Mouse (Mus musculus): Measurements from ENCODE around the gene N4bp2.

The N4bp2 gene

DNA sequence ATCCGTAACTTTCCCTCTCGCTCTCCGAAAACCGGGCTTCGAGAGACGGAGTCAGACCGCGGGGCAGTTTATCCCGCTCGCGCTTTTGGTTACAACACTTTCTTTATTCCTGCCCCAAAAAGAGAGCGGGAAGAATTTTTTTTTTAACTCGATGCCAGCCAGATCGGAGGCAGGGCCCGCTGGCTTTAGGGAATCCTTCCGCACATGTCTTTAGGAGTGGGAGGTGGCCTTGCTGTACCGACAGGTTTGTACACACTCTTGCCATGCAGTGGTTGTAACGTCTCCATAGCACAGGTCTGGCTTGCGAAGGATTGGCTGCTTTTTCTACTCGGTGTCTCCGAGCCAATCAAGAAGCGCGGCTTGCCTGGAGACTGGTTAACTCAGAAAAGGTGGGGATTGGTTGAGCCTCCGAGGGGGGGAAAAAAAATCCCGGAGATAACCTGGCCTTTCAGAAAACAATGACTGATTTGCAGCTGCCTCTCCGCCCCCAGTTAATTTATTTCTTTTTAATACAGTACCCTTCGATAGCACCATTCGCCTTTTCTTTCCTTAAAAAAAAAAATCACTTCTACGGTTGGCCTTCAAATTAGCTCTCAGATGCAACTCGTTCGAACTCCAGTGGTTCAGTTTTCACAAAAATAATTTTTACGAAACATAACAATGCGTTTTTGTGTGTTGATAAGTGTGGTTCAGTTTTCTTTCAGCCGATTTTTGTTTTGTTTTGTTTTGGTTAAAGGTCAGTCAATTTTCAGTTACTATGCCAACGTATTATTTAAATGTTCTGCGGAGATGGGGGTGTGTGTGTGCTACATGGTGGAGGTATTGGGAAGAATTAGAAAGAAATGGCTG is 1.7 kb downstream of the N4bp2 start:
- DNase-seq = peak; percentile 99

DNA sequence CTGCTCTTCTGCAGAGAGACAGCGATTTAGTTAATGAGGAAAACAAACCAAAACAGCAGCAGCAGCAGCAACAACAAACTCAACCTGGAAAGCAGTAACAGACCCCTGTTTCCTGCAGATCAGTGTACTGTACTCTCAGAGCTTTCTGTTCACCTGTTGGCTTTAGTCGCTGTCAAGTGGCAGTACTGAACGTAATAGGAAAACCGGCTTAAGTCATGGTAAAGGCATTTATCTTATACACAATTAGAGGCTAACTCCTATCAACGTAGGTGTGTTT is 2.3 kb downstream of the N4bp2 start:
- DNase-seq = peak; percentile 68

DNA sequence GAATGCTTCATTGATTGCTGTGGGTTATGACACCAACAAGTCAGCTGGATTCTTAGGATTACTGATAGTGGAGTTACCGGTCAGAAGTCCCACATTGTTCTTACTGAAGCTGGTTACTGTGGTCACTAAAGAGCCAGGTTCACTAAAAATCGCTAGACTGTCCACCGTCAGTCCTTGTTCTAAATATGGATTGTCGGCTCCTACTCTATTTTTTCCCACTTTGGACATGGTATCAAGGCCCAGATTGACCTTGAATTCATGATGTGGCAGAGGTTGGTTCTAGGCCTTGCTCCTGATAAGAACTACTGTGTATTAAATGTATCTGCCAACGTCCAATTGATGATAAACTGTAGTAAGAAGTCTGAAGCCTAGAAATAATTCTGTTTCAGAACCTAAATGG is 4.7 kb downstream of the N4bp2 start:
- peak; percentile 66 for DNase-seq

DNA sequence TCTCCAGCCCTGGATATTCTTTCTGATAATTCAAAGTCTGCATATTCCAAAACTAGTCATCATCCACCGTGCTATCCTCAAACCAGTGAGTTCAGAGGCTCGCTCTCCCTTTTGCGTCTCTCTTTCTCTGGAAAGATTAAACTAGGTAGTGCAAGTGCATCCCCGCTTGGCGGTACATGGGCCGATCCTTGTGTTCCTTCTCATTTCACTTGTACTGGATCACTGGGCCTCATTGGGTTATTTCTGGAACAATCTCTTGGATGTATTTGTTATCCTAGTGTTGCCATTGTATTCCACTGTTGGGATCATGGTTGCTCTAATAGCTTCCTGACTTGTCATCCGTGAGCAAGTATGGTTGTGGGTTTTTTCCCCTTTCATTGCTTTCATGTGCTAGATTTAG is 6.7 kb downstream of the N4bp2 start:
- DNase-seq = peak; percentile 53

DNA sequence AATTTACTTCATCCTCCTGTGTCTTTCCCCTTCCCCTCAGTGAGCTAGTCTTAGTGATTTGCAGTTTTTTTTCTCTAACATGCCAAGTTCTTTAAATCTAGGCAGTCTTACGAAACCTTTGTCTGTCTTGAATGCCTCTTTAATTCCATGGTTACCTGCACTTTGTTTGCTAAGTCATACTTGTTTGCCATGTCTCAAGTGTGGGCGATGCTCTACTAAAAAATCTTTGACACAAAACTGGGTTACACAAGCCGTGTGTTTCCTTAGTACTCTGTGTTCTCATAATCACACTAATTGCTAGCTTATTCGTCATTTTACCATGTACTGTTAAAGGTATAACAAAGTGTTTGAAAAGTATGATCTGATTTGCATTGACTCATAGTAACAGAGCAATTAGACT is 7.2 kb downstream of the N4bp2 start:
- no peak for DNase-seq

DNA sequence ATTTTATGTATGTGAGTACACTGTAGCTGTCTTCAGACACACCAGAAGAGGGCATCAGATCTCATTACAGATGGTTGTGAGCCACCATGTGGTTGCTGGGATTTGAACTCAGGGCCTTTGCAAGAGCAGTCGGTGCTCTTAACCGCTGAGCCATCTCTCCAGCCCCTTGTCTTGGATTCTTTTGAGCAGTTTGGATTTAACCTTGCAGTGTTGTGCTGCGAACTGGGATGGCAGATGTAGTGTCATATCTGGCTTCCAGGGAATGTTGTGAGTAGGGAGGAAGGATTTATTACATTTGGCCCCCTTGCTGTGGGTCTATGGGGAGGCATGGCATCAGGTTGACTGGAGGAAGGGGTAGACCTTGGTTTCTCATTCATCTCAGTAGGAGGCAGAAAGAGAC is 10.6 kb downstream of the N4bp2 start:
- DNase-seq = peak; percentile 58

DNA sequence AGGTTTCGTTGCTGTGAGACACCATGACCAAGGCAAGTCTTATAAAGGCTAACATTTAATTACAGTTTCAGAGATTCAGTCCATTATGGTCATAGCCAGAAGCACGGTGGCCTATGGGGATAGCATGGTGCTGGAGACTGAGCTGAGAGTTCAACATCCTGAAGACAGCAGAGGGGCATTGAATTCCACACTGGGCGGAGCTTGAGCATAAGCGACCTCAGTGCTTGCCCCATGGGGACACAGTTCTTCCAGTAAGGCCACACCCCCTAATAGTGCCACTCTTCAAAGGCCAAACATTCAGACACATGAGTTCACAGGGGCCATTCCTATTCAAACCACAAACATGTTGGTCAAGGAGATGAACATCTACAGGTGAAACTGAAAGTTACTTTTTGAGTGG is 12.8 kb downstream of the N4bp2 start:
- peak; percentile 74 for DNase-seq

DNA sequence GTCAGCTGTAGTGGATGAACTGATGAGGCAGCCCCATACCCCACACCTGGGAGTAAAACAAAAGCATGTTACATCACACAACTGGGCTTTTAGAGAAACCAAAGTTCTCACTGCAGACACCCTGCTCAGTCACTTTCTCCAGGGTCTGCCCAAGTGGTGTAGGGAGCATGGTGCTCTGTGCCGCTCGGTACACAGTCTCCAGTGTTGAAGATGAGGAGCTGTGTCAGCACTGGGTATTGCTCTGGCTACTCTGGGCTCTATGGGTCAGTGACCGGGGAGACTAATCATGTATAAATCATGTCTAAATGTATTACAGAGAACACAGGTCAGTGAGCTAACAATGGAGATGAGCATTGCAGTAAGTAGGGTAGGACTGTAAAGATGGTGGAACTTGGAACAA is 13.6 kb downstream of the N4bp2 start:
- DNase-seq = peak; percentile 55

DNA sequence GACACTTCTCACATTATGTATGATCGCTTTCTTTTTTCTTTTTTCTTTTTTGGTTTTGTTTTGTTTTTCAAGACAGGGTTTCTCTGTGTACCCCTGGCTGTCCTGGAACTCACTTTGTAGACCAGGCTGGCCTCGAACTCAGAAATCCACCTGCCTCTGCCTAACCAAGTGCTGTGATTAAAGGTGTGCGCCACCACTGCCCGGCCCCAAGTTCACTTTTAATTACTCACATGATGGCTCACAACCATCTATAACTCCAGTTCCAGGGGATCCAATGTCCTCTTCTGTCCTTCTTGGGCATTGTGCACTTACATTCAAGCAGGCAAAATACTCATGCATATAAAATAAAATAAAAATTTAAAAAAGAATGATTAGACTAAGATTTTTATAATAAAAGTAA is 15.7 kb downstream of the N4bp2 start:
- DNase-seq = peak; percentile 66

DNA sequence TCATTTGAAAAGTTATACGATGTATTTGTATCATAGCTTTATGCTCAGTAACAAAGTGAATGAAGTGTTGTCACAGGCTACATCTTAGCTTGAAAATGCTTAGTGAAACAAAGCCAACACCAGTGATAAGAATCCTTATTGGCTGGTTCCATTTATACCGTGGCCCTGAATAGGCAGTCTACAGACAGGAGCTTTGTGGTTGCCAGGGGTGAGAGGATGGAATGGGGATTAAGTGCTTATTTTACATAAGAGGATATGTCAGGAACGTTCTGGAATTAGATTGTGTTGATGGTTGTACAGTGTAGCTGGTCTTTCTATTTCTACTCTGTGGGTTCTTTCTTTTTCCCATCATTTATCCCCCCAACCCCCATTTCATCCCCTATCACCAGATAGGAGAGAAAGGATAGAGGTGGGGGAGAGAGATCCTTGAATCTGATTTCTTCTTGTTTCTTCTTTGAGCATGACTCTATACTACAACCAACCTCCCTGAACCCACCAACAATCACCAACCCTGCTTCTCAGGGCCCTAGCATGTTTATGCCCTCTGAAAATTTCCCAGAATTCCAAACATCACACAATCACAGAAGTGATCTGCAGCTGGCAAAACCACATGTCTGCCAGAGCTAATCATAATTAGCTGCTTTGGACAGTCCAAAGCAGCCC is 16.2 kb downstream of the N4bp2 start:
- DNase-seq = peak; percentile 22

DNA sequence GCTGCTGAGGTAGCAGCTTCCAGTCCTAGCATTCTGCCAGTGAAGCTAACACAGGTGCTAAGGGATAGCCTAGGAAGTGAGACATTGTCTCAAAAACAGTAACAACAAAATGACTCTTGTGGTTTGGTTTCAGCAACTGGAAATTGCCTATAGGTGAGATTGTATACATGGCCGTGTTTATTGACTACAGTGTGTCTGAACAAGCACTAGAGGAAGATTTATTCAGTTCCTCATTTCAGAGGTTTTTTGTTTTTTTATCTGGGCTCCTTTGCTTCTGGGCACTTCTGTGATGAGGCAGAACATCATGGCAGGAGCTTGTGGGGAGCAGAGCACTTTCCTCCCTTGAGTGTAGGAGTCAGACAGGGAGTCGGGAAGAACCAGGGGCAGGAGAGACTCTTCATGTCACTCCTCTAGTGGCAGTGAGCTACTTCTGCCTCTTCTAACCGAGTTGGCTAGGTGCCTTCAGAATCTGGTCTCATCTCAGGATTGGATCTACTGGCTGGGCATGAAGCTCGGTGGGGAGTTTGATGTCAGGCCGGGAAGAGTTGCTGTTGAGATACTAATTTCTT is 17.9 kb downstream of the N4bp2 start:
- peak; percentile 81 for DNase-seq

DNA sequence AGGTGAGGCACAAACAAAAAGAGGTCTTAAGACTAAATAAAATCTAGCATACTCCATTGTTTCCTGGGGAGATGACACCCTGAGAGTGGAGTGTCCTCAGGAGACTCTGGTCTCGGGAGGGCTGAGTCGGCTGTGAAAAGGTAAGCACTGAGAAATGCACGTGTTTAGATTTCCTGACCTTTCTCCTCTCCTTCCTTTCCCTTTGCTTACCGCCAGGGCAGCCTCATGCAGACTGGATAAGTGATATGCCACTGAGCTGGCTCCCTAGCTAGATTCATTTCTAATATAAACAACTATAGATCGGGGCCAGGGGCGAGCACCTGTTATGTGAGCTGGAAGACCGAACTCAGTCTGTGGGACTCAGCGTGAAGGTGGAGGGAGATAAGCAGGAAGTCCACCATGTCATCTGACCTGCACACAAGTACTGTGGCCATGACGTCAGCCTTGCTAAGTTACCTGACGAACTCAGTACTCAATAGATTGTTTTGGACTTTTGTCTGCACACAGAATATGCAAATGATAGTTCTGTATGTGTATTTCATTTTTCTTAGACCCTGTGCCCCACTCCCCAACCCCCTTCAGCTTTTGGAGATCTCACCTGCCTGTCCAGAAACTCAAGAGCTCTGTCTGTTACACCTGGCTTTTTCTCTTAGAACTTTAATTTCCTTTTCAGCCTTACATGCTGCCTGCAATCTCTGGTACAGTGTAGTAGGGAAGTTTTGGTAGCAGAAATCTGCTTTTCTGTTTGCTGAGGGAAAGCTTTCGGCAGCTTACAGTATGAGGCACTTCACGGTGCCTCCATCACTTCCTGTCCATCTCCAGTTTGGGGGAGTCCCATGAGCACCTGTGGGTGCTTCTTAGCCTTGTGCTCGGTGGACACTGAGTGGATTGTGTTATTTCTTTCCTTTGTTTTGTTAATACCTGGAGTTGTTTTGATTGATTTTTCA is 18.7 kb downstream of the N4bp2 start:
- DNase-seq = peak; percentile 70

DNA sequence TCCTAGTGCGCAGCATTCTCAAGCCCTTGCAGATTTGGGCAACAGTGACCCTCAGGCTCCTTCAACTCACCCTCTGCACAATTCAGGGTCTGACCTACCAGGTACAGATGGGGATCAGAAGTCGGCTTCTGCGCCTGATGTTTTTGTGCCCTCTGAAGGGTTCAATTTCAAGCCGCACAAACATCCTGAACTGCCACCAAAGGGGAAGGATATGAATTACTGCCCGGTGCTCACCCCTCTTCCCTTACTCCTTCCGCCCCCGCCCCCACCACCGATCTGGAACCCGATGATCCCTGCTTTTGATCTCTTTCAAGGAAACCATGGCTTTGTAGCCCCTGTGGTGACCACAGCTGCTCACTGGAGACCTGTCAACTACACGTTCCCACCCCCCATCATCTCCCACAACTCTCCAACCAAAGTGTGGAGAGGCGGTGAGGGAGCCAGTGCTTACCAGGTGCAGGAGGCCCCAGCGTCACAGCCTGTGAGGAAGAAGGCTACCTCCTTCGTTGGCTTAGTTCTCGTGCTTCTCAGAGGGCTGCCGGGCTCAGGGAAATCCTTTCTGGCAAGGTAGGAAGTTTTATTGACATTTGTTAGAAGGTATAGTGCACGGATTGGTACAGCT is 27.4 kb downstream of the N4bp2 start:
- no peak for DNase-seq

DNA sequence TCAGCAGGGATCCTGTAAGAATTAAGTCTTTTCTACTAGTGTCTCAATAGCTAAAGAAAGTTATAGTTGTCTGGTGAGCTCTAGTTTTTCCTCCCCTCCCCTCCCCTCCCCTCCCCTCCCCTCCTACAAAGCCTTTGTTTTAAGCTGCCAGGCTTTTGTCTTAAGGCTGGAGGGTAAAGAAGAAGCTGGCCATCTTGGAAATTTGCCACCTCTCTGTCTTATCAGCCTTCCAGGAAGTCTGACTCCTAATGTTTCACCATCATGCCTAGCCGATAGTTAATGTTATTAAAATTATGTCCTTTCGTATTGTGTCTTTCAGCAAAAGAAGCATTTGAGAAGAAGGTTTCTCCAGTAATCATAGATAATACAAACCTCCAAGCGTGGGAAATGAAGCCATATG is 30.9 kb downstream of the N4bp2 start:
- DNase-seq = no peak

DNA sequence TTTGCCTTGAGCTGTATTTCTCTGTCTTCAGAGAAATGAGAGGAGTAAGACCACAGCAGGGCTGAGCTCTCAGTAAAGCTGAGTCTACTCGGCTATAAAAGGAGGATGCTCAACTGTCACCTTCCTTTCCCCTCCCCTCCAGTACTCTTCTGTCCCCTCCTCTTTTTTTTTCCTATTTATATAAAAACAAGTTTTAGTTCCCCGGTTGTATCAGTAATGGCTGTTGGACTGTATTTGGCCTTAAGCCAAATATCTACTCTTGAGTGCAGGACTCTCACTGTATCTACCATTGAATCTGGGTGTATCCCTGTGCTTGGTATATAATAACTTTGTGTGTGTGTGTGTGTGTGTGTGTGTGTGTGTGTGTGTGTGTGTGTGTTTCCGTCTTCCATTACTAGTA is 31.4 kb downstream of the N4bp2 start:
- no peak for DNase-seq

DNA sequence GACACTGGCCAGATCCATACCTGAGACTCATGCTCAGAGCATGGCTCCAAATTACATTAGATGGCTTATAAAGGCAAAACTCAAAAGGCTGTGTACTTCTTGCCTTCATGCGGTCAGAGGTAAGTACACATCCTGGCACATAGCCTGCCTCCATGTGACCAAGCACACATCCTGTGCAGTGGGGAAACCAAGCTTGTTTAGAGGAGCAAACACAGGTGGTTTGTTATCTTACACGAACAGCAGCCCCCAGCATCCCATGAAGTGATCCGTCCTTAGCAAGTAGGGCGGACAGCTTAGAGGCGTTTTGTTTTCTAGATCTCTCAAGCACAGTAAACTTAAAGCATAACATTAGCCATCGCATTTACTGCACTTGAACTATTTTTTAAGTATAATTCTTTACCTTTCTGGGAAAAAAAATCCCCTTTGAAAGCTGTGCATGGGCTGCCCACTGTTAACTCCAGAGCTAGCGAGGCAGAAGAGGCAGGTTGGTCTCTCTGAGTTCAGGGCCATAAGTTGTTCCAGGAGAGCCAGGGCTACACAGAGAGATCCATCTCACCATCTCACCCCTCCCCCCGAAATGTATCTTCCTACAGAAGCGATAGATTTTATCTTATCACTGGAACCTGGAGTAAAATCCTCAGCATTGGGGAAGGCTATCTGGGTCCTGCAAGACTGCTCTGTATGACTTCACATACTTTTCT is 32.1 kb downstream of the N4bp2 start:
- peak; percentile 59 for DNase-seq

DNA sequence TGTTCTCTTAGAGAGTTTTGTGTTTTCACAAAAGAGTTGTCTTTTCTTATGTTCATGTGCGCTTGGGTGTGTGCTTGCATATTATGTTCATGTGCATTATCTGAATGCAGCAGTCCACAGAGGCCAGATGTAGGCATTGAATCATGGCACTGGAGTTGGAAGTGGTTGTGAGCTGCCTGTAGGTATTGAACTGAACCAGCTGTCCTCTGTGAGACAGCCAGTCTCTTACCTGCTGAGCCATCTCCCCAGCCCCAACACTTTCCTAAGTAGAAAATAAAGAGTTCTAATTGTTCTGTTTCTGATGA is 32.6 kb downstream of the N4bp2 start:
- DNase-seq = peak; percentile 60

DNA sequence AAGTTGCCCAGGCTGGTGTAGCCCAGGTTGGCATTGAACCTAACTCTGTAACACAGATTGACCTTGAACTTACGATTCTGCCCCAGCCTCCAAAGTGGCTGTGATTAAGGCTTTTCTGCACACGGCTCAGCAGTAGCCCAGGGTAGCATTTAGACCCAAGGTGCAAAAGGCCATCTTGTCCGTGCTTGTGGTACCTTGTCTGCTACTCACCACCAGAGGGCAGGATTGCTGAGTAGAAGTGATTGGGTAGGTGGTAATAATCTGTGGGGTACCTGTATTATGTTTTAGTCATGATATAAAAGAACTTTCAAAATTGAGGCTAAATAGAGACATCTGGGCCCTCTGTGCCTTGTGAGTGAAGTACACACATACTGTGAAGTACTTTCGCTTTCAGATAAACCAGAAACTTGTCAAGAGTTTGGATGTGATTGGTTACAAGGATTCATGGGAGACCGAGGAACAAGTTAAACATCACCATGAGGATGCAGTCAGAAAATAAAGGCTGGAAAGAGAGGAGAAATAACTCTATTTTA is 60.3 kb downstream of the N4bp2 start:
- DNase-seq = peak; percentile 85

DNA sequence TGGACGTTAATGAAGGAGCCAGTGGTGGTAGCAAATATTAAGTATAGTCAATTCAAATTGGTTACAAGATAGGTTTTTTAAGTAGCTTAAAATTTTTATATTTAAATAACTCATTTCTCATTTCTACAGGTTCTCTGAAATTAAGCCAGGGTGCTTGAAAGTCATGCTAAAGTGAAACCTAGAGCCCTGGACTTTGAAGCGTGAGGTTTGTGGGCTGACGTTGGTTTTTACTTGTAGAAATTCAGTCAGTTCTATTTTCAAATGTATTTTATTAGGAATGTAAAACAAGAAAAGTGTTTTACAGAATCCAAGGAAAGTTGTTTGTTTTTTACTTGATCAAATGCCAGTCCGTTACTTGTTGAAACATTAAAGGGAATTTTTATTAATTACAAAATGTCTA is 63.2 kb downstream of the N4bp2 start:
- peak; percentile 39 for DNase-seq

DNA sequence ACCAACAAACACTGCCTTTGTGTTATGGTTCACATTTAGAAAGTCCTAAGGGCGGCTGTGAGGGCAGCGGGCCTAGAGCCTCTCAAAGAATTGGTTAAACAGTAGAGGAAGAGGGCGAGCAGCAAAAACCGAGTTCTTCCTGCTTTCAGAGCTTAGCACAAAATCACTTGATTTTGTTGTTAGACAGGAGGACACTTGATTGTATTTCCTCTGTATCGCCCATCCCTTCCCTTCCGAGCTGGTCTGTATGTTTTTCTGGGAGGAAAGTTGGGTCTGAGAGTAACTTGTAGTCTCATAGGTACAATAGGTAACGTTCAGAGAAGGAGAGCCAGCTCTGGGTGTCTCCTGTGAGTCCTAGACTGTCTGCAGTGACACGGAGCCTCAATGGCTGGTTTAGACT is 63.8 kb downstream of the N4bp2 start:
- DNase-seq = peak; percentile 66

DNA sequence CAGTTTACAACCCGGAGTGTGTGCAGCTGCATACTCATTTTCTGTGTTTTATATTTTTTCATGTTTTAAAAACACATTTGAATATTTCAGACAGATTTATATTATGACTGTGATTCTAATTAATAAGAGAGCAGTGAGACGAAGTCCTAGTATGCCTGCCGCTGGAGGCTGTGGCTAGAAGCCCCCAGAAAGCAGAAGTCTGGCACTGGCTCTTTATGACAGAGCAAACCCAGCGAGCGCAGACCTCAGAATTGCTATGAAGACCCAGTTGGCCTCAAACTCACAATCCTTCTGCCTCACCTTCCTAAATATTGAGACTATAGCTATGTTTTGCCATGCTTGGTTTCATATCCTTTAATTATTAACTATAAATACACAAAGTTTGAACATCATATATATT is 64.9 kb downstream of the N4bp2 start:
- peak; percentile 33 for DNase-seq

DNA sequence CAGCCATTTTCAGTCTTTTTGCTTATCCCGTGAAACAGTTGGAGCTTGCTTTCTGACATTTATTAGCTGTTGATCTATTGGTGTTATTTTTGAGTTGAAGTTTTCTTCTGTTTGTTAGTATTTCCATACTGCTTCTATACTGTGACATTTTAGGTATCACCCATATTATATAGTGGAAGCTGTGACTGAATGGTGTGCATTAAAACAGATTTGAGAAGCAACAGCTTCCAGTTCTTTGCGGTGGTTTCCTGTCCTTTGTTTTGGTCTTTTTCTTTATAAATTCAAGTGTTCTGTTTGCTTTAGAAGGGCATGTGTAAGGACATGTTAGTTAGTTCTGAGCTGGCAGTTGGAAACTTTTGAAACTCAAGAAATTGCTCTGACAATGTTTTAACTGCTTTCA is 65.7 kb downstream of the N4bp2 start:
- DNase-seq = peak; percentile 17
